Mouse (Mus musculus) embryonic fibroblast, embryonic 13.5 days (primary cell): ENCODE data around the gene Calu.

Experiments
- CTCF ChIP-seq: IDR thresholded peaks from 2 replicates; pipeline ENCODE4 v1.5.1; 2011; ENCODE audit warnings: mild to moderate bottlenecking, control low read depth, low read length, moderate library complexity, borderline replicate concordance; ENCODE audit not compliant: insufficient read depth
- POLR2A ChIP-seq: IDR thresholded peaks from 2 replicates; pipeline ENCODE4 v1.6.1; 2011; ENCODE audit warnings: low read depth, mild to moderate bottlenecking, control low read depth, low read length, moderate library complexity

DNA sequence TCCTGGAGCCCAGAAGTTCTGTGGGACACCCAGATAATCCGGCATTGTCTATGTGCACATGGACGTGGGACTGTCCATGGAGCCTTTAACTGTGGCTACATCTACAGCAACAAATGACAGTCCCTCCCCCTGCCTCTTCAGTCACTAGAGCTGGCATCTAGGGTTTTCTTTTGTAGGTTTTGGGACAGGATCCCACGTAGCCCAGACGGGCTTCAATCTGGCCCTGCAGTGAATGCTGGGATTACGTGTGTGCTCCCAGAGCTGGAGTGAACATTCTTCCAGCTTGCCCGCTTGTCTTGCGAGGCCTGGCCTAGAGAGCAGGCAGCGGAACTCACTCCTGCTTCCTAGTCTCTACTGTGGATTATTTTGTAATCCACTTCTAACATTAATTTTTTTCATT lies 77.2 kb downstream of the Calu start:
- TF ChIP-seq CTCF (no peak), POLR2A (no peak)
